Mouse (Mus musculus) thymus, postnatal 36 days (tissue): ENCODE measurements around the gene Gm10974.

ENCODE experiments used
- DNase-seq, 2 experiments: peaks; one replicate each; pipeline ENCODE4 v3.0.0; 2022; ENCODE audit warnings: mixed read lengths in 2 of 2

The Gm10974 gene

GRCm38 (mm10) chr7:66365904-66366303 lies at the start of gene Gm10974:
Gene Gm10974, plus strand, starts transcription at chr7:66365905.
- no peak for DNase-seq

- no peak for DNase-seq
These were observed 47.6 kb upstream of the Gm10974 start for GRCm38 (mm10) chr7:66318147-66318546.

- DNase-seq = no peak
These were observed 44.7 kb upstream of the Gm10974 start for GRCm38 (mm10) chr7:66320996-66321395.

- no peak for DNase-seq
These were observed 42.3 kb upstream of the Gm10974 start for GRCm38 (mm10) chr7:66323252-66324015.

- no peak for DNase-seq
These were observed 40.2 kb upstream of the Gm10974 start for GRCm38 (mm10) chr7:66325419-66326053.

GRCm38 (mm10) chr7:66327516-66327915 lies 38.2 kb upstream of the Gm10974 start:
- DNase-seq = no peak

- DNase-seq = no peak
These were observed 35.1 kb upstream of the Gm10974 start for GRCm38 (mm10) chr7:66330610-66331009.

- no peak for DNase-seq
These were observed 33.4 kb upstream of the Gm10974 start for GRCm38 (mm10) chr7:66332340-66332739.

- DNase-seq = no peak
These were observed 31.7 kb upstream of the Gm10974 start for GRCm38 (mm10) chr7:66333906-66334500.

- no peak for DNase-seq
These were observed 28.8 kb upstream of the Gm10974 start for GRCm38 (mm10) chr7:66336955-66337354.

GRCm38 (mm10) chr7:66339625-66340024 lies 26.1 kb upstream of the Gm10974 start:
- DNase-seq = no peak

GRCm38 (mm10) chr7:66340044-66340443 lies 25.7 kb upstream of the Gm10974 start:
- DNase-seq = no peak

GRCm38 (mm10) chr7:66342323-66342722 lies 23.4 kb upstream of the Gm10974 start:
- peak in 1 of 2 experiments; percentile 16 for DNase-seq

GRCm38 (mm10) chr7:66342831-66343230 lies 22.9 kb upstream of the Gm10974 start:
- DNase-seq = no peak

- no peak for DNase-seq
These were observed 22.4 kb upstream of the Gm10974 start for GRCm38 (mm10) chr7:66343307-66343706.

GRCm38 (mm10) chr7:66346959-66347663 lies 18.6 kb upstream of the Gm10974 start:
- DNase-seq = no peak

- DNase-seq = no peak
These were observed 17.1 kb upstream of the Gm10974 start for GRCm38 (mm10) chr7:66348588-66348987.

GRCm38 (mm10) chr7:66349670-66350069 lies 16.0 kb upstream of the Gm10974 start:
- no peak for DNase-seq

GRCm38 (mm10) chr7:66351074-66351473 lies 14.6 kb upstream of the Gm10974 start:
- DNase-seq = no peak

GRCm38 (mm10) chr7:66354911-66355310 lies 10.8 kb upstream of the Gm10974 start:
- DNase-seq = no peak

GRCm38 (mm10) chr7:66355791-66356522 lies 9.7 kb upstream of the Gm10974 start:
- DNase-seq = no peak

- DNase-seq = no peak
These were observed 7.2 kb upstream of the Gm10974 start for GRCm38 (mm10) chr7:66358461-66358860.

- DNase-seq = no peak
These were observed 6.7 kb upstream of the Gm10974 start for GRCm38 (mm10) chr7:66359044-66359443.
